Mouse (Mus musculus) MEL (cell line): ENCODE measurements around the gene Sez6l2.

ENCODE experiments used
- CTCF ChIP-seq, 3 experiments: IDR thresholded peaks in 2 of 3; conservative IDR thresholded peaks in 1 of 3; 2 replicates each; pipeline ENCODE4 v1.5.1; 2011 to 2012; ENCODE audit warnings: low read length in 3 of 3, low read depth in 2 of 3, mild to moderate bottlenecking in 2 of 3, improper control_type of control experiment in 1 of 3, inconsistent platforms in 1 of 3, mixed read lengths in 1 of 3, moderate library complexity in 1 of 3; ENCODE audit not compliant: control insufficient read depth in 1 of 3, insufficient read depth in 1 of 3, poor library complexity in 1 of 3, severe bottlenecking in 1 of 3
- TBP ChIP-seq: IDR thresholded peaks from 2 replicates; pipeline ENCODE4 v1.8.0; 2011; ENCODE audit warnings: low read depth, low read length, improper control_type of control experiment

GRCm38 (mm10) chr7:126965568-126965967 is 15.2 kb downstream of the Sez6l2 start:
- TF ChIP-seq TBP (no peak), CTCF (IDR thresholded peaks at IDR 0.05 in 2 of 3, conservative IDR thresholded peaks at IDR 0.05 in 1 of 3; ENCODE audit: control insufficient read depth in 1 of 3, insufficient read depth in 1 of 3, low read depth in 2 of 3, low read length in 3 of 3, poor library complexity in 1 of 3, severe bottlenecking in 1 of 3) (no peak)
